Mouse (Mus musculus) E14TG2a.4 (cell line): ENCODE data around the gene Mroh2a.
"Not testable (repeated sequence)": the region's sequence is repeated elsewhere in the genome, so short reads cannot be mapped to it uniquely, and the experiment has no call there.

ENCODE experiments used
- CTCF ChIP-seq: conservative IDR thresholded peaks from 2 replicates; pipeline ENCODE4 v1.5.1; 2014; ENCODE audit warnings: low read length
- POU5F1 ChIP-seq: IDR thresholded peaks from 2 replicates; pipeline ENCODE4 v1.6.1; 2014; ENCODE audit warnings: low read length, borderline replicate concordance

GRCm38 (mm10) chr1:88223011-88223515 lies 3.7 kb upstream of the Mroh2a start:
- TF ChIP-seq CTCF, POU5F1: not testable (repeated sequence)
